In genomic region chr8:45737266-45737665, GRCm38 (mm10) we compare ENCODE assay signal across 19 mouse cellular contexts.
A peak's percentile ranks its signal among the peaks of the same experiment; 100 is the strongest.
DNase-seq lines count a peak whose midpoint lies in the region; ATAC-seq lines count a peak whose summit lies in the region.
"Had no signal": no experiment of that assay in that cellular context is flagged by ENCODE, and none has a peak within 500 bp of the region (broad histone marks: within the 10 kb centered on the region; RNA-seq: fewer than 3 reads in every experiment).

No protein-coding gene starts in this region.

- DNase-seq in cerebellum, postnatal 14 days = peak; percentile 35 to 48
- no peak for DNase-seq in cerebellum, postnatal 36 days
- no peak for DNase-seq in heart, postnatal 25 days (ENCODE audit: low spot score)
- DNase-seq in fat pad, adult 2 months (ENCODE audit: extremely low read depth, low read depth, low spot score) = peak; percentile 85
- peak; percentile 60 to 69 for DNase-seq in heart, postnatal 10 days
- DNase-seq in layer of hippocampus, adult 8-10 months (ENCODE audit: low spot score in 2 of 2) = no peak
- no peak for DNase-seq in retina, postnatal 1 day
- DNase-seq: adrenal gland, adult 8-10 months; adrenal gland, postnatal 36 days; embryo, embryonic 11 days; gastrocnemius, postnatal 36 days; kidney, adult 2 months had no signal

- intact Hi-C loops in heart, postnatal 25 days (cut with DNase I) = no loop called here
- intact Hi-C loops in heart, postnatal 10 days (cut with DNase I) = no loop called here

- no peaks in the 10 kb centered on the region for H3K27me3 ChIP-seq in heart, embryonic 13.5 days (replicated peaks)
- H3K27me3 ChIP-seq: embryonic facial prominence, embryonic 15.5 days; forebrain, embryonic 15.5 days; hindbrain, embryonic 15.5 days; Patski had no signal

- H3K4me2 ChIP-seq in heart, embryonic 13.5 days = no peak overlapping the region
- H3K4me2 ChIP-seq: embryonic facial prominence, embryonic 15.5 days; forebrain, embryonic 15.5 days; hindbrain, embryonic 15.5 days had no signal

- no peak overlapping the region for H3K4me3 ChIP-seq in heart, embryonic 13.5 days
- H3K4me3 ChIP-seq: embryonic facial prominence, embryonic 15.5 days; erythroblast, embryonic 14.5 days; forebrain, embryonic 15.5 days; hindbrain, embryonic 15.5 days had no signal

- no peaks in the 10 kb centered on the region for H3K9me3 ChIP-seq in heart, embryonic 13.5 days
- H3K9me3 ChIP-seq: embryonic facial prominence, embryonic 15.5 days; forebrain, embryonic 15.5 days; hindbrain, embryonic 15.5 days had no signal

- peaks cover 28% of the 10 kb centered on the region for H3K36me3 ChIP-seq in heart, embryonic 13.5 days
- H3K36me3 ChIP-seq: embryonic facial prominence, embryonic 15.5 days had no signal

- H3K9ac ChIP-seq in heart, embryonic 13.5 days = no peak overlapping the region
- H3K9ac ChIP-seq: embryonic facial prominence, embryonic 15.5 days; forebrain, embryonic 15.5 days; hindbrain, embryonic 15.5 days had no signal

- no peak for ATAC-seq in heart, embryonic 13.5 days (ENCODE audit: extremely low read depth, insufficient number of reproducible peaks, low FRiP score, low TSS enrichment)
- ATAC-seq: forebrain, embryonic 15.5 days; intestine, embryonic 16.5 days; Patski had no signal

- peaks cover 50% of the 10 kb centered on the region for H3K4me1 ChIP-seq in heart, embryonic 13.5 days
- H3K4me1 ChIP-seq: embryonic facial prominence, embryonic 15.5 days; hindbrain, embryonic 15.5 days had no signal

- WGBS in heart, embryonic 13.5 days = 66% methylated on average over 2 of the region's 2 CpGs

- 0 out of 2 replicates have a peak overlapping the region, but pooled peaks have one; percentile 24 for H3K27ac ChIP-seq in heart, embryonic 13.5 days (replicated peaks)
- H3K27ac ChIP-seq: embryonic facial prominence, embryonic 15.5 days; forebrain, embryonic 15.5 days; hindbrain, embryonic 15.5 days had no signal

Comparison
In these comparisons a context has a peak if more than half of its experiments do, and no peak if none do; other contexts are left out.
1. DNase-seq: peak in cerebellum, postnatal 14 days (2 of 2), fat pad, adult 2 months (single experiment) and heart, postnatal 10 days (2 of 2); none in cerebellum, postnatal 36 days (0 of 2), heart, postnatal 25 days (single experiment), layer of hippocampus, adult 8-10 months (0 of 2) and retina, postnatal 1 day (single experiment).